Mouse (Mus musculus) gastrocnemius, postnatal 4 days (tissue): ENCODE measurements around the gene Dlgap3. TPM values are rescaled to one million over a fixed set of nuclear protein-coding genes. Genes with fewer than 3 reads are reported as not detected.

Experiments used
- DNase-seq, 2 experiments: peaks; one replicate each; pipeline ENCODE4 v3.0.0; 2021 to 2022; ENCODE audit warnings: low spot score in 2 of 2, mixed read lengths in 2 of 2
- total RNA-seq, 2 experiments: library from RNA; stranded (reverse); gene quantifications; 2 replicates each; pipeline ENCODE4 v1.2.3; 2021

The Dlgap3 gene
- total RNA-seq, 2 experiments from 2014 or later: 1.2 to 1.7 TPM

GRCm38 (mm10) chr4:127258186-127258897, 89.3 kb downstream of the Dlgap3 start:
- DNase-seq: no peak

GRCm38 (mm10) chr4:127261601-127262000, 92.6 kb downstream of the Dlgap3 start:
- DNase-seq: no peak

GRCm38 (mm10) chr4:127263438-127264182, 94.6 kb downstream of the Dlgap3 start:
- DNase-seq: no peak

GRCm38 (mm10) chr4:127264183-127264554, 95.2 kb downstream of the Dlgap3 start:
- no peak for DNase-seq

GRCm38 (mm10) chr4:127278451-127279001, 109.5 kb downstream of the Dlgap3 start:
- no peak for DNase-seq

- DNase-seq: no peak
These were observed 110.2 kb downstream of the Dlgap3 start for GRCm38 (mm10) chr4:127279241-127279640.

Other genes starting within 250 kb of the Dlgap3 start
- gene Zmym4, start 201.1 kb upstream of the Dlgap3 start, total RNA-seq: 10 to 100 TPM; 39.7 to 41.6 TPM
- gene Sfpq, start 147.9 kb upstream of the Dlgap3 start, total RNA-seq: 100 to 1,000 TPM; 171 to 250 TPM
- 1 to 10 TPM; 6.8 to 6.9 TPM for gene Zmym1, start 108.1 kb upstream of the Dlgap3 start, total RNA-seq
- 10 to 100 TPM; 12.4 to 12.7 TPM for gene Zmym6, start 91.8 kb upstream of the Dlgap3 start, total RNA-seq
- gene Tmem35b, start 45.5 kb upstream of the Dlgap3 start, total RNA-seq: 1 to 10 TPM; 1.0 to 3.4 TPM
- 10 to 100 TPM; 31.7 to 35.6 TPM for gene Smim12, start 74.6 kb downstream of the Dlgap3 start, total RNA-seq
- 10 to 100 TPM; 18.2 to 19.5 TPM for gene Gja4, start 144.8 kb downstream of the Dlgap3 start, total RNA-seq
- not detected for gene Gjb3, start 161.6 kb downstream of the Dlgap3 start, total RNA-seq
- not detected for gene Gjb4, start 184.9 kb downstream of the Dlgap3 start, total RNA-seq
- gene Gjb5, start 189.0 kb downstream of the Dlgap3 start, total RNA-seq: under 1 TPM; 0.70 to 0.88 TPM